Mouse (Mus musculus) stomach, embryonic 15.5 days (tissue): ENCODE measurements around the gene Tmem238. TPM values are rescaled to one million over a fixed set of nuclear protein-coding genes. Genes with fewer than 3 reads are reported as not detected.
A peak's percentile ranks its signal among the peaks of the same experiment; 100 is the strongest.

Experiments
- ATAC-seq: fragments of 200-750 bp; cut with Nextera tagmentation; 2 replicates; pipeline ENCODE4 v1.8.0; 2017; ENCODE audit warnings: low read depth, moderate number of reproducible peaks, moderate TSS enrichment; ENCODE audit not compliant: insufficient read depth, low FRiP score
- H3K27ac ChIP-seq: fragments of 300-500 bp; sonication (generic); 2 replicates; pipeline ENCODE4 v1.5.1; 2015; ENCODE audit warnings: mild to moderate bottlenecking, inconsistent platforms
- H3K27me3 ChIP-seq: fragments of 300-500 bp; sonication (generic); replicated peaks from 2 replicates; pipeline ENCODE4 v1.6.1; 2015; ENCODE audit warnings: inconsistent platforms
- H3K36me3 ChIP-seq: fragments of 300-500 bp; sonication (generic); 2 replicates; pipeline ENCODE4 v1.6.1; 2015; ENCODE audit warnings: inconsistent platforms
- H3K4me1 ChIP-seq: fragments of 300-500 bp; sonication (generic); 2 replicates; pipeline ENCODE4 v1.6.1; 2015; ENCODE audit warnings: inconsistent platforms
- H3K4me2 ChIP-seq: fragments of 300-500 bp; sonication (generic); 2 replicates; pipeline ENCODE4 v1.6.1; 2015; ENCODE audit warnings: mild to moderate bottlenecking, inconsistent platforms
- H3K4me3 ChIP-seq: fragments of 300-500 bp; sonication (generic); replicated peaks from 2 replicates; pipeline ENCODE4 v1.5.1; 2015; ENCODE audit warnings: inconsistent platforms
- H3K9ac ChIP-seq: fragments of 300-500 bp; sonication (generic); 2 replicates; pipeline ENCODE4 v1.6.1; 2015; ENCODE audit warnings: inconsistent platforms
- H3K9me3 ChIP-seq: fragments of 300-500 bp; sonication (generic); 2 replicates; pipeline ENCODE4 v1.6.1; 2016; ENCODE audit warnings: inconsistent platforms
- WGBS: fragments of 180-500 bp; shearing (Covaris S2); methylation state at CpG from one replicate; pipeline ENCODE4 v1.1.7; 2015; 5-methylcytosine and 5-hydroxymethylcytosine counted together
- polyA plus RNA-seq: library from polyadenylated mRNA; unstranded; fragments of >200 nt; fragmentation: Nextera tagmentation; extraction: Ambion mirVana; gene quantifications from 2 replicates; pipeline ENCODE4 v1.2.1, GENCODE M21; 2015

The Tmem238 gene
- polyA plus RNA-seq, 1 experiment from 2014 or later: 36.4 TPM

- peak overlapping the region; percentile 80 for H3K9ac ChIP-seq
- peak; percentile 19 for ATAC-seq
- H3K9me3 ChIP-seq: no peaks in the 10 kb centered on the region
- peak overlapping the region; percentile 83 for H3K27ac ChIP-seq
- H3K4me3 ChIP-seq: peak overlapping the region; percentile 62
- no peaks in the 10 kb centered on the region for H3K27me3 ChIP-seq
- 0 out of 2 replicates have a peak, but pooled peaks cover 3% of the 10 kb centered on the region for H3K36me3 ChIP-seq
- WGBS: 2% methylated on average over 63 of the region's 64 CpGs
- H3K4me1 ChIP-seq: peaks cover 2% of the 10 kb centered on the region; the same call in 1 of the 2 replicates
- peak overlapping the region; percentile 94 for H3K4me2 ChIP-seq
Observed at GRCm38 (mm10) chr7:4788499-4789435, 689 bp downstream of the Tmem238 start.

- H3K9me3 ChIP-seq: no peaks in the 10 kb centered on the region
- 80% methylated on average over 14 of the region's 14 CpGs for WGBS
- ATAC-seq: peak; percentile 6; the same call in 1 of the 2 replicates
- no peak overlapping the region for H3K4me2 ChIP-seq
- H3K4me3 ChIP-seq: no peak overlapping the region
- peaks cover 13% of the 10 kb centered on the region; the same call in 1 of the 2 replicates for H3K4me1 ChIP-seq
- H3K9ac ChIP-seq: no peak overlapping the region
- peaks cover 10% of the 10 kb centered on the region for H3K27me3 ChIP-seq
- no peak overlapping the region for H3K27ac ChIP-seq
- 0 out of 2 replicates have a peak, but pooled peaks cover 3% of the 10 kb centered on the region for H3K36me3 ChIP-seq
Observed at GRCm38 (mm10) chr7:4783667-4784268, 5.7 kb downstream of the Tmem238 start.

DNA sequence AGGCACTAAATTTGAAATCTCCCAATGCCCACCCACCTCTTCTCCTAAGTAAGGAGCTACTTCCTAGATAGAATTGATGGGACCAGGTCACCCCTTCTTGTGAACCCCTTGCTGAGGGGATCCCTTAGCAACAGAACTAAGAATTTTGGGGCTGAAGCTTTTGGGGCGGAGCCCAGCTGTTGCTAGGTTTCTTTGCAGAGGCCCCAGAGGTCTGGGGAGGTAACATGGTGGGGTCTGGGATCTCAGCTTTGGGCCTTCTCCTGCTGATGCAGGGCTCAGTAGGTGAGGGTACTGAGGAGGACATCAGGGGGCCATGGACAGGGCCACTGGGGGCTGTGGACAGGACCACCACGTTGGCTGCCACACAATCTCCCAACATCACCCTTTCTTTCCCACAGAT, 6.7 kb downstream of the Tmem238 start, which contains the start of the genes Il11 and Tmem190:
Gene Il11, minus strand, starts transcription at position 101 of the 400 bp plus-strand sequence.
Gene Tmem190, plus strand, starts transcription at position 179 of the 400 bp plus-strand sequence.
- 80% methylated on average over 2 of the region's 2 CpGs for WGBS
- Histone ChIP-seq H3K4me1 (peaks cover 13% of the 10 kb centered on the region; the same call in 1 of the 2 replicates), H3K36me3 (0 out of 2 replicates have a peak, but pooled peaks cover 3% of the 10 kb centered on the region), H3K4me2 (no peak within 1 kb of the TSS), H3K4me3 (no peak within 1 kb of the TSS), H3K9ac (no peak within 1 kb of the TSS), H3K27ac (no peak within 1 kb of the TSS), H3K27me3 (peaks cover 20% of the 10 kb centered on the region), H3K9me3 (no peaks in the 10 kb centered on the region)
- ATAC-seq: no peak

DNA sequence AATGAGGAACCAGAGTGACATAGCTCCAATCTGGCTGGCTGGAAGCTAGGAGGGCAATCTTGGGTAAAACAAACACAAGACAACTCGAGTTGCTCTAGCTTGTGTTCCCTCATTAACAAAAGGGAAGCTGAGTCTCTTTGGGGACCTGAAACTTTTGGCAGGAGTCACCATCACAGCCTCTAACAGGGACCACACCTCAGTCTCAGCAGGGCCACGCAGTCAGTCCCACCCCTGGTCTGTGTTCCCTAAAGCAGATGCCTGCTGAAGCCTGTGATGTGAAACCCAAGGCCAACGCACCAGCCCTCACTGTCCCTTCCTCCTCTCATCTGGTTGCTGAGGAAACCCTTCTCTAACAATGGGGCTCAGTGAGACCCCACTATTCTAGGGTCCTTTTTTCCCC, 7.3 kb downstream of the Tmem238 start:
- Histone ChIP-seq H3K4me1 (peaks cover 17% of the 10 kb centered on the region), H3K9me3 (no peaks in the 10 kb centered on the region), H3K27me3 (peaks cover 26% of the 10 kb centered on the region), H3K4me3 (no peak overlapping the region), H3K4me2 (no peak overlapping the region), H3K36me3 (0 out of 2 replicates have a peak, but pooled peaks cover 3% of the 10 kb centered on the region), H3K9ac (no peak overlapping the region), H3K27ac (no peak overlapping the region)
- no peak for ATAC-seq
- WGBS: 47% methylated on average over 3 of the region's 3 CpGs

GRCm38 (mm10) chr7:4779921-4780320, 9.5 kb downstream of the Tmem238 start:
- Histone ChIP-seq H3K4me1 (peaks cover 24% of the 10 kb centered on the region), H3K27ac (no peak overlapping the region), H3K9me3 (no peaks in the 10 kb centered on the region), H3K9ac (no peak overlapping the region), H3K4me3 (no peak overlapping the region), H3K4me2 (no peak overlapping the region), H3K36me3 (0 out of 2 replicates have a peak, but pooled peaks cover 3% of the 10 kb centered on the region), H3K27me3 (peaks cover 42% of the 10 kb centered on the region)
- ATAC-seq: no peak
- WGBS: 40% methylated on average over 5 of the region's 5 CpGs

GRCm38 (mm10) chr7:4777851-4778637, 11.4 kb downstream of the Tmem238 start:
- peaks cover 43% of the 10 kb centered on the region for H3K27me3 ChIP-seq
- WGBS: 10% methylated on average over 16 of the region's 20 CpGs
- peaks cover 24% of the 10 kb centered on the region for H3K4me1 ChIP-seq
- ATAC-seq: no peak
- no peak overlapping the region for H3K27ac ChIP-seq
- no peaks in the 10 kb centered on the region for H3K9me3 ChIP-seq
- peak overlapping the region; percentile 39; the same call in 1 of the 2 replicates for H3K4me3 ChIP-seq
- H3K36me3 ChIP-seq: no peaks in the 10 kb centered on the region
- H3K4me2 ChIP-seq: peak overlapping the region; percentile 68
- no peak overlapping the region for H3K9ac ChIP-seq

GRCm38 (mm10) chr7:4776861-4777830, 12.3 kb downstream of the Tmem238 start:
- Histone ChIP-seq H3K9me3 (no peaks in the 10 kb centered on the region), H3K4me1 (peaks cover 24% of the 10 kb centered on the region), H3K9ac (0 out of 2 replicates have a peak overlapping the region, but pooled peaks have one; percentile 19), H3K36me3 (no peaks in the 10 kb centered on the region), H3K27ac (no peak overlapping the region), H3K27me3 (peaks cover 43% of the 10 kb centered on the region), H3K4me2 (peak overlapping the region; percentile 68), H3K4me3 (peak overlapping the region; percentile 39)
- WGBS: 2% methylated on average over 52 of the region's 56 CpGs
- peak; percentile 68 for ATAC-seq

DNA sequence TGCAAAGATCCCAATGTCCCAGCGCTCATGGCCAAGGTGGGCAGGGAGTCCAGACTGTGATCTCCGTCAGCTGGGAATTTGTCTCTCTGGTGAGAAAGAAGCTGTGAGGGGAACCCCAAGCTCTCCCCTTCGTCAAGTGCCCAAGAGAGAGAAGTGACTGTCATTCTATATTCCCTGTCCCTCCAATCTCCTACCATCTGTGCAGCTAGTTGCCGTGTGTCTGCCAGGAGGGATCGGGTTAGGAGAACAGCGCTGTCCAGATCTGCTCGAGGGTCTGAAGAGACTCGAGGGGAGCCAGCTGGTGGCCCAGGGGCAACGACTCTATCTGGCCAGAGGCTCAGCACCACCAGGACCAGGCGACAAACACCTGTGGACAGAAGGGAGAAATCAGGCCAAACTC, 13.3 kb downstream of the Tmem238 start:
- H3K4me3 ChIP-seq: no peak overlapping the region
- 44% methylated on average over 10 of the region's 10 CpGs for WGBS
- peaks cover 43% of the 10 kb centered on the region for H3K27me3 ChIP-seq
- H3K27ac ChIP-seq: no peak overlapping the region
- ATAC-seq: no peak
- no peaks in the 10 kb centered on the region for H3K36me3 ChIP-seq
- no peaks in the 10 kb centered on the region for H3K9me3 ChIP-seq
- H3K4me1 ChIP-seq: peaks cover 20% of the 10 kb centered on the region
- no peak overlapping the region for H3K4me2 ChIP-seq
- no peak overlapping the region for H3K9ac ChIP-seq

DNA sequence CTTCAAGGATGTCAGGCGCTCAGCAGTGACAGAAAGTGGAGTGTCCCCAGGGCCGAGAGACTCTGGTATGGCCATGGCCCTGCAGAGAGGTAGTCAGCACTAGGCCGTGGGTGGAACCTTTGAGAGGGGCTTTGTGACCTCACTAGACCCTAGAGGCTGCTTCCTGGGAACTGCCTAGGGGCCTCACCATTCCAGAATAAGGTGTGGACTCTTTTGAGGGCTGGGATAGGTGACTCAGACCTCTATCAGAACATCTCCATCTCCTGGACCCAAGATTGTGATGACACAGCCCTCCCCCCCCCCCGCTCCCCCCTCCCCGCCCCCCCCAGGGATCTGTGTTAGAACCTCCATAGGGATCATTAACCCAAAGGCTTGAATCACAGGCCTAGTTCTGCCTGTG, 18.3 kb downstream of the Tmem238 start, which contains the start of gene Fam71e2:
Gene Fam71e2, minus strand, starts transcription at position 101 of the 400 bp plus-strand sequence.
- Histone ChIP-seq H3K4me1 (no peaks in the 10 kb centered on the region), H3K27me3 (peaks cover 8% of the 10 kb centered on the region; the same call in 1 of the 2 replicates), H3K9ac (no peak within 1 kb of the TSS), H3K4me2 (no peak within 1 kb of the TSS), H3K9me3 (no peaks in the 10 kb centered on the region), H3K27ac (no peak within 1 kb of the TSS), H3K36me3 (no peaks in the 10 kb centered on the region), H3K4me3 (no peak within 1 kb of the TSS)
- ATAC-seq: no peak
- WGBS: 73% methylated on average over 4 of the region's 5 CpGs

GRCm38 (mm10) chr7:4764946-4765710, 24.3 kb downstream of the Tmem238 start:
- no peak for ATAC-seq
- no peak overlapping the region for H3K4me3 ChIP-seq
- H3K27me3 ChIP-seq: no peaks in the 10 kb centered on the region
- WGBS: 12% methylated on average over 4 of the region's 4 CpGs
- H3K4me2 ChIP-seq: 0 out of 2 replicates have a peak overlapping the region, but pooled peaks have one; percentile 2
- no peak overlapping the region for H3K27ac ChIP-seq
- H3K9me3 ChIP-seq: no peaks in the 10 kb centered on the region
- no peaks in the 10 kb centered on the region for H3K36me3 ChIP-seq
- H3K9ac ChIP-seq: no peak overlapping the region
- H3K4me1 ChIP-seq: no peaks in the 10 kb centered on the region
